Mouse (Mus musculus) E14TG2a.4 (cell line): Measurements from ENCODE around the gene Zfhx3.

Experiments used
- H3K27me3 ChIP-seq: 2 replicates; pipeline ENCODE4 v1.6.1; 2014; ENCODE audit warnings: low read length, control low read depth; ENCODE audit not compliant: insufficient read depth
- H3K36me3 ChIP-seq: 2 replicates; pipeline ENCODE4 v1.6.1; 2014; ENCODE audit warnings: low read length, control low read depth; ENCODE audit not compliant: insufficient read depth
- H3K4me1 ChIP-seq: replicated peaks from 2 replicates; pipeline ENCODE4 v1.6.1; 2014; ENCODE audit warnings: low read depth, low read length, control low read depth
- H3K4me3 ChIP-seq: replicated peaks from 2 replicates; pipeline ENCODE4 v1.5.1; 2014; ENCODE audit warnings: mild to moderate bottlenecking, low read length
- H3K9me3 ChIP-seq: 2 replicates; pipeline ENCODE4 v1.6.1; 2014; ENCODE audit warnings: low read length, control low read depth
- CTCF ChIP-seq: conservative IDR thresholded peaks from 2 replicates; pipeline ENCODE4 v1.5.1; 2014; ENCODE audit warnings: low read length
- NANOG ChIP-seq: IDR thresholded peaks from 2 replicates; pipeline ENCODE4 v1.6.1; 2014; ENCODE audit warnings: borderline replicate concordance, low read length, mixed read lengths
- POU5F1 ChIP-seq: IDR thresholded peaks from 2 replicates; pipeline ENCODE4 v1.6.1; 2014; ENCODE audit warnings: low read length, borderline replicate concordance

The Zfhx3 gene

DNA sequence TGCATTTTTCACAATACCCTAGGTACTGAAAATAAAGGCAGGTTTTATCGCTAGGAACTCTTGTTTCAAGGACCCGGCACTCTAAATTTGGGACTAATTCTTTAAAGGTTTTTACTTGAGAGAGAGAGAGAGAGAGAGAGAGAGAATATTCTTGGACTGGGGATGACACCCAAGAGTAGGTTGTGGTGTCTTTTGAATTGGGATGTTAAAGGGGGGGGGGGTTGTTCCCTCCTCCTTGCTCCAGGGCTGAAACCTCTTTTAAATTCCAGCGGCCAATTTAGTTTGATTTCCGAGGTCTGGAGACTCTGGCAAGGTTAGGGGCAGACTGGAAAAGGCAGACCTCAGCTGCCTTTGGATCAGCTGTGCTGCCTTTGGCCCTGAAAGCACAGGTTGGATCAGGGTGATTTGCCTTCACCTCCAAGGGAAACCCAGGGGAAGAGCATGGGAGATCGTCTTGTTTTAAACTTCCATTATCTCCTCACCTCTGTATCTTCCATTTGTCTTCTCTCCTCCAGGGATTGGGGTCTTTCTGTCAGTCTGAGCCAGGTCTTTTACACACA lies 755.7 kb downstream of the Zfhx3 start:
- peaks cover 62% of the 10 kb centered on the region for H3K4me1 ChIP-seq
- peaks cover 91% of the 10 kb centered on the region for H3K27me3 ChIP-seq
- H3K9me3 ChIP-seq = no peaks in the 10 kb centered on the region
- no peaks in the 10 kb centered on the region for H3K36me3 ChIP-seq
- 0 out of 2 replicates have a peak overlapping the region, but pooled peaks have one; percentile 20 for H3K4me3 ChIP-seq
- TF ChIP-seq NANOG (no peak), CTCF (no peak), POU5F1 (no peak)

DNA sequence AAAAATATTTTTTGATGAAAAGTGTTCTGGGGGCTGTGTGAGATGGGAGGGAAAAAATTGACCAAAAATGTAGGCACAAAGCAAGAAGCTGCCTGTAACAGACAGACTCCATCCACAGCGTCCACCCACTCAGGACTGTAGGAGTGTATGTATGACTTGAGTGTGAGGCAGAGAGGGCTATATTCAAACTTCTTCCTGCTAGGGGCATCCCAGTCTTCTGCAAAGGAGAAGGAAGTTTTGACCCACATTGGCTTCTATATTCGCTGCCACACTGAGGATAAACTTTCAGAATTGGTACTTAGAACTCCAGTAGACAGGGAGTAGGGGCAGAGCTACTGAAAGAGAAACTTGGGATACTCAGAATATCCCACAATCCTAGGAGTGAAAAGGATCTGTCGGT lies 756.6 kb downstream of the Zfhx3 start:
- Histone ChIP-seq H3K9me3 (no peaks in the 10 kb centered on the region), H3K27me3 (peaks cover 87% of the 10 kb centered on the region), H3K36me3 (no peaks in the 10 kb centered on the region), H3K4me1 (peaks cover 62% of the 10 kb centered on the region), H3K4me3 (no peak overlapping the region)
- TF ChIP-seq CTCF = no peak
- no peak for TF ChIP-seq POU5F1
- no peak for TF ChIP-seq NANOG

DNA sequence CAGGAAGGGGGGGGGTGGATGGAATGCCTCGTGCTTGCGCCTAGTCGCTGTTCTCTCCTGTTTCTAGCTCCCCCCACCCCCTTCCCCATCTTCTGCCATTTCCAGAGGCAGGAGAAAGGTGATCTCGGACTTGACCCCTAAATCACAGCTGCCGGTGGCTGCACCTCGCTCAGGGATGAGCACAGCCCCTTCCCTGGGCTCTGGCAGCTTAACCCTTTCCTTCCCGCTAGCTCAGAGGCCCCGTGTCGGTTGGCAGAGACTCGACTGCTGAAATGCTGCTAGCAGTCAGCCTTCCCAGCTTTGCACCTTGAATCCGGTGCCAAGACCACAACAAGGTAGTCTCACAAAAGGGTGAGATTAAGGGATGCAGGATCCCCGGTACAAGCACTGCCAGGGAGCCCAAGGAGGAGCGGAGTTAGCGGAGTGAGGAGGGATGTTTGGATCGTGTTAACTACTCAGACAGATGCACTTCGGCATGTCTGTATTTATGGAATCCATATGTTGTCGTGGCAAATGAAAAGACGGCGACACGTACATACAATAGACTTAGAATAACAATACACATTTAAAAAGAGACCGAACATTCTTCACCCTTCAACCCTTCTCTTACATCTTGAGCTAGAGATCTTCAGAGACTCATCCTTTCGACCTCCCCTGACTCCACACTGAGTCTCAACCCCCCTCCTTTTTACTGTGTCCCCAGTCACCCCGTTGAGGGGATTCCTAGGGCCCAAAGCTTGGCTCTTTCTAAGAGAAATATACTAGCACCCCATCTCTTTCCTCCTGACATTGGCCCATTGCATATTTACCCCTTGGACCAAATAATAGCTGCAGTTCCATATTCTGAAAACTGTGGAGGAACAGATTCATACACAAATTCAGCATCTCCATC lies 757.3 kb downstream of the Zfhx3 start:
- Histone ChIP-seq H3K4me1 (peaks cover 59% of the 10 kb centered on the region), H3K4me3 (peak overlapping the region; percentile 58), H3K9me3 (no peaks in the 10 kb centered on the region), H3K36me3 (no peaks in the 10 kb centered on the region), H3K27me3 (peaks cover 80% of the 10 kb centered on the region)
- no peak for TF ChIP-seq NANOG
- TF ChIP-seq POU5F1 = no peak
- TF ChIP-seq CTCF = no peak

DNA sequence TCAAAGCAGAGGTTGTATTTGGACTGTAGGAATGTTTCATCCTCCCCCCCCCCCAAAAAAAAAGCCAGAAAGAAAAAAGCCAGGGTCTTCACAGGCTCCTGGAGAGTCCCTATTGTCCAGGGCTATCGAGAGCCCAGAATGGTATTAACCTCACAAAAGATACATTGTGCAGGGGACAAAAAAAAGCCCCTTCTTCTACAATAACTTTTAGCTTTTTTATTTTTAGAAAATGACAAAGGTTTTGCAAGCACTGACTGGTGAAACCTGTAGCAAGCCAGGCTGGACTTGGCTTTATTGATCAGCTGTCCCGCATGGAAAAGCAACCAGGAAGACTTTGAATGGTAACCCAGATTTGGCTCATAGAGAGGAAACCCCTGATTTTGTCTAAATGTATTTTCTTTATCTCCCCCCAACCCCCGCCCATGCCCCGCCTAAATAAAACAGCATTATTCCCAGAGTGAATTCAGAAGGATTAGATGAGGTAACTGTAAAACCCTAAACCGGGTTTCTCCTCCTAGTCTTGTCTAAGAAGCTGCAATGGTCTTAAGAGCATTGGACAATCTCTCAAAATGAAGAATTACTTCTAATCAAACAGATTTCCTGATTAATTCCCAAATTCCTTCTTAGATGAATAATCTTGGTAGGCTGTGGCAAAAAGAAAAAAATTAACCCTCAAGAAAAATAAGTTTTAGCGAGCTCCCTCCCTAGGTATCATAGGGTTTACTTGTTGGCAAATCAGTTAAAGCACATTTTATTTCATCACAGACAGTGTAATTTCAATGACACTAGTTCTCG lies 759.1 kb downstream of the Zfhx3 start:
- Histone ChIP-seq H3K9me3 (no peaks in the 10 kb centered on the region), H3K4me1 (peaks cover 40% of the 10 kb centered on the region), H3K36me3 (no peaks in the 10 kb centered on the region), H3K27me3 (peaks cover 76% of the 10 kb centered on the region), H3K4me3 (no peak overlapping the region)
- TF ChIP-seq CTCF (no peak), POU5F1 (no peak), NANOG (no peak)

DNA sequence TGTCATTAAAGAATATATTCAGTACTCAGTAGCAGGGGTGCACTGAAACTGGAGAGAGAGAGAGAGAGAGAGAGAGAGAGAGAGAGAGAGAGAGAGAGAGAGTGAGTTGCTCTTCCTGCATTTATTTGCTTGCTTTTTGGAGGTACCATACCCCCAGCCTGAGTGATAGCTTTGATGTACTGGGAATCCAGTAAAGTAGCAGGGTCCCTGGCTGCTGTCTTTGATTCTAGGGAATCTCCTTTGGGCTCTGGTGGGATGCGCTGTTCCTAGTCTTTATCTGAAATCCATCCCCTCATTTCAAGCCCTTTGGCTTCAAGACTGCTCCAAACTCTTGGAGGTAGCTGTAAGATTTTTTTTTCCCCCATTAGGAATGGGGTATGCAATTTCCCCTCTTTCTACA lies 759.8 kb downstream of the Zfhx3 start:
- Histone ChIP-seq H3K4me1 (peaks cover 37% of the 10 kb centered on the region), H3K4me3 (no peak overlapping the region), H3K27me3 (peaks cover 76% of the 10 kb centered on the region), H3K9me3 (no peaks in the 10 kb centered on the region), H3K36me3 (no peaks in the 10 kb centered on the region)
- TF ChIP-seq NANOG (no peak), CTCF (no peak)

DNA sequence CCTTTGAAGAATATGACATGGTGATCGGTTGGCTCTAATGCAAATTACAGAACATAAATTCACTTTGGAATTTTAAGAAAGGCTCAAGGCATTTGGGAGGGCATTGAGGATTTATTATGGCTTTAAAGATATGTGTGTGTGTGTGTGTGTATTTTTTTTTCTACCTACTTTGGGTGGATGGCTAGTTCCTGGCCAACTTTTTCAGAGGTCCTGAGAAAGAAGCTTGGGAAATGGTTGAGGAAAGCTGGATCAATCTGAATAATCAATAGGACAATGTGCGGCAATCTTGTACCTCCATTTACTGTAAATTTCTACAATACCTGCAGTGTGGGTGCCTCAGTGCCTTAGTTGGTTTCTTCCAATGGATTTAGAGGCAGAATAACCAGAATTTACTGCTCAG lies 763.3 kb downstream of the Zfhx3 start:
- peaks cover 63% of the 10 kb centered on the region for H3K27me3 ChIP-seq
- no peak overlapping the region for H3K4me3 ChIP-seq
- H3K9me3 ChIP-seq = no peaks in the 10 kb centered on the region
- peaks cover 34% of the 10 kb centered on the region for H3K4me1 ChIP-seq
- TF ChIP-seq CTCF = no peak
- TF ChIP-seq NANOG = no peak
- TF ChIP-seq POU5F1 = no peak
- no peaks in the 10 kb centered on the region for H3K36me3 ChIP-seq

DNA sequence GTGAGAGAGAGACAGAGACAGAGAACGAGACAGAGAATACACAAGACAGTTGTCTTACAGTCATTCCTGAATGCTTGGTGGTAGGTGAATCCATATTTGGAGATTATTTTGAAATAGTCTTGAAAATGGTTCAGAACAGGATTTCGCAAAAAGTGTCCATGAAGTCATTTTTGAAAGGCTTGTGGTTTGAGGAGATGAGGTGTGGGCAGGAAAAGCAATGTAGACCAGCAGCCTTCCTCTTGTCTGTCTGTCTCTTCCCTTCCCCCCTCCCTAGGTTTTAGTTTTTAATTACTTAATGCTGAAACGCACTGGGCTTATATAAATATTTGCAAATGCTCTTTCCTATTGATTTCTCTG lies 764.0 kb downstream of the Zfhx3 start:
- Histone ChIP-seq H3K36me3 (no peaks in the 10 kb centered on the region), H3K4me3 (no peak overlapping the region), H3K27me3 (peaks cover 63% of the 10 kb centered on the region), H3K9me3 (no peaks in the 10 kb centered on the region), H3K4me1 (peaks cover 36% of the 10 kb centered on the region)
- TF ChIP-seq NANOG = no peak

DNA sequence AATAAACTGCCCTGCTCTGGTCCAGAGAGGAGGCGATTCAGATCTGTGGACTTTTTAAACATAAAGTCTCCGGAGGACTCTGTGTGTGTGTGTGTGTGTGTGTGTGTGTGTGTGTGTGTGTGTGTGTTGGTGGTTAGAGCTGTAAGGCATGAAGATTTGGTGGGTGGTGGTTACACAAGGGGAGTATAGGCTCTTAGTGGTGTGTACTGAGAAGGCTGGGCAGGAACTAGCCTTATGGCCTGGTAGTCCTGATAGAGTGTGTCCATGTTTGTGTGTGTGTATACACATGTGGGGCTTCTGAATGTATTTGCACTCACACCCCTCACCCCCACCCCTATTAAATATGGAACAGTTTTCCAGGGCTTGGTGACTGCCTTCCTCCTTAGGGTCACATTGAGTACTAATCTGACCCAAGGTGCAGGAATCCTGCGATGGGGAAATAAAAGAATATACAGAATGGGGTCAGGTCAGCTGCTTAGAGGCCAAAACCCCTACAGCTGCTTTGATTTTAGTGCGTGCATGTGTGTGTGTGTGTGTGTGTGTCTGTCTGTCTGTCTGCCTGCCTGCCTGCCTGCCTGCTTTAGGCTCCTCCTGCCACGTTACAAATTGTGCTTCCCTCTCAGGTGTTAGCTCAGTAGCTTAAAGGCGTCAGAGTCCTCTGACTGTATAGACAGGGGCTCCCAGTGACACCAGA lies 764.6 kb downstream of the Zfhx3 start:
- Histone ChIP-seq H3K36me3 (no peaks in the 10 kb centered on the region), H3K4me1 (peaks cover 37% of the 10 kb centered on the region), H3K4me3 (no peak overlapping the region), H3K9me3 (no peaks in the 10 kb centered on the region), H3K27me3 (peaks cover 63% of the 10 kb centered on the region)
- TF ChIP-seq NANOG (no peak), POU5F1 (no peak), CTCF (no peak)
